Mouse (Mus musculus): ENCODE measurements around the gene B3gnt2.

Gene B3gnt2

DNA sequence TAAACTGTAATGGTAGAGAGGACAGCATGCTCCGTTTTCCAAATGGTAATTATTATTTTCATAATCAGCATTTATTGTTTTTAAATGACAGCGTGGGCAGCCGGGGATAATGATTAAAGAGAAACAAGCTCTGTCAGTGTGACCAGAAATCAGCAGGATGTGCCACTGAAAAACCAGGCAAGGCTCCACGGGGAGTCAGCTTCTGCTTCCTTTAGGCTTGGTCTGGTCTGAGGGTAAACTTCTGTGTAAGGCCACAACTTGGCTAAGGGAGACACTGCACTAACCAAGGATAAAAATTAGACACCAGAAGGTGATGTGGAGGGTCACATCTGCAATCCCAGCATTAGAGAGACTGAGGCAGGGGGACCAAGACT, 11.5 kb upstream of the B3gnt2 start:
- intact Hi-C loops (cut with DNase I): no loop called here

DNA sequence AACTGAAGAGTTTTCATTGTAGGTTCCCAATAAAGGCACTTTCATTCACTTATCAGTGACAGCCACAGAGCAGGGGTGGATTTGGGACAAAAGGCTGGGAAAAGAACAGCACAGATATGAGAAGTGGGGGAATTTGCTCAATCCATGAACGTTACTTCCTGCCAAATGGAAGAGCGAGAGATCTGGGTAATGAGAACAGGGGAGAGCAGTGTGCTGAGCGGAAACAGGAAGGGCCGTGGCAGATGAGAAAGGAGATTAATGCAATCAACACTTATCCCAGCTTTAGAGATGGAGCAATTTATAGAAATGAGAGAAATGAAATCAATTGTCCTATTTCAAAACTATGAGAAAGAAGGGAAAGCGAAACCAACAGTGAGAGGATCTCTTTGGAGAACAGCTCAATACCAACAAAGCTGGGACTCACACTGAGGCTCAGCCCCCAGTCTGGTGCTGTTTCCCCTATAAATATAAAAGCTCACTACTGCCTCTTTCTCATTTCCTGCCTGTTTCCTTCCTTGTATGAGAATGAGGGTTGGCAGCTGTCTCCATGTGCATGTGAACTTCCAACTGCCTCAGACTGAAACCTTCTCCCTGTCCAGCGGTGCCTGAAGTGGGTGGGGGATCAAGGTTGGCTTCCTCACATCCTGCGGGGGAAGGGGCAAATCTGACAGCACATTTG, 11.0 kb upstream of the B3gnt2 start:
- intact Hi-C loops (cut with DNase I): no loop called here

DNA sequence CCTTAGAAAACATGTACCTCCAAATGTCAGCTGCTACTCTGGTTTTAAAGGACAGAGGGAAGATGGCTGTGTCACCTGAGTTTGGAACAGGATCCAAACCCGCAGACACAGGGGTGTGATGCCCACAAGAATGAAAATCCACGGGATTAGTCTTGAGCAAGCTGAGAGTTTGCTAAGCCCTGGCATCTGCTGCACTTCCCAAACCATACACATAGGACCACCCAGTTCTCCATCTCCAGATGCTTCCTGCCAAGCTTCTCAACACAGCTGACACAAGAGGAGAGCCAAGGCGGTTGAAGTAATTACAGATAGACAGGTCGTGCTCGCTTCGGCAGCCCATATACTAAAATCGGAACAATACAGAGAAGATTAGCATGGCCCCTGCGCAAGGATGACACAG, 7.8 kb upstream of the B3gnt2 start:
- intact Hi-C loops (cut with DNase I): no loop called here

DNA sequence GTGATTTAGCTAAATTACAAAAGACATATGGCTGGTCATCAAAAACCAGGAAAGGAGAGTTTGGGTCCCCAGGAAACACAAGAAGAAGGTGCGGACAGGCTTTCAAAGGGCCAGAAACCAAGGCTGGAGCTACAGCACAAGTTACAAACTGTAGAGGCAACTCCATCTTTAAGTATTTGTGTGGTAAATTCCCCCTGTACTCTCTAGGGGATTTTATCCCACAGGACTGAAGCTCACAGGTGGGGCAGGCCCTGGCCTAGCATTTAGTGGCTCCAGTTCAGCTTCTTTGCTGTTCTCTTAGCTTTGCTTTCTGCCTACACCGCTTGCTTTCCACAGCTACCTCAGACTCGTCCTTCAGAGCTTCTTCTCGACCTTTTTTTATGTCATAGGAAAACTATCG, 6.9 kb upstream of the B3gnt2 start:
- intact Hi-C loops (cut with DNase I): no loop called here

DNA sequence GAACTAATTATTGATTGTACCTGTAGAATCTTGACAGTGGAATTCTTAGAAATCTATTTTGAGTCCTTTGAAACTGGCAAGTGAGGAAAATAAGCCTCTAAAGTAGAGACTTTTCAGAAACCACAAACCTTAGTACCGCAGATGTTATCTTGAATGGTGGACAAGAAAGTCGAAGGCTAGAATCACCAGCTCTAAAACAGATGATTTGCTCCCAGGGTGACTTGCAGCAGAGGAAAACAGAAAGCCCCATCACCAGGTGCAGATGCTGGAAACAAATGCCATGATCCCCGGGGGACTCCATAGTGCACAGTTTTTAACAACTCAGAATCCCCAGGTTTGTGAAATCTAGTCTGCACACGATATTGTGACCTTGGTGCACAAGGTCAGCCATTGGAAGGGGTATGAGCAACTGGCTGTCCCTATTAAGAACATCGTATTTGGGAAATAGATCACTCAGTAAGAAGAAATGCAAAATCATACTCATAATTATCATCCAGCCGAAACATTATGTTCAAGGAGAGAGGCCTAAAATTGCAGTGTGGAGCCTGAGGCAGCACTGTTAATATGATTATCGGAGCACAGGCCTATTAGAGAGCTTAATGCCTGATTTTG, 5.0 kb upstream of the B3gnt2 start:
- intact Hi-C loops (cut with DNase I): no loop called here

DNA sequence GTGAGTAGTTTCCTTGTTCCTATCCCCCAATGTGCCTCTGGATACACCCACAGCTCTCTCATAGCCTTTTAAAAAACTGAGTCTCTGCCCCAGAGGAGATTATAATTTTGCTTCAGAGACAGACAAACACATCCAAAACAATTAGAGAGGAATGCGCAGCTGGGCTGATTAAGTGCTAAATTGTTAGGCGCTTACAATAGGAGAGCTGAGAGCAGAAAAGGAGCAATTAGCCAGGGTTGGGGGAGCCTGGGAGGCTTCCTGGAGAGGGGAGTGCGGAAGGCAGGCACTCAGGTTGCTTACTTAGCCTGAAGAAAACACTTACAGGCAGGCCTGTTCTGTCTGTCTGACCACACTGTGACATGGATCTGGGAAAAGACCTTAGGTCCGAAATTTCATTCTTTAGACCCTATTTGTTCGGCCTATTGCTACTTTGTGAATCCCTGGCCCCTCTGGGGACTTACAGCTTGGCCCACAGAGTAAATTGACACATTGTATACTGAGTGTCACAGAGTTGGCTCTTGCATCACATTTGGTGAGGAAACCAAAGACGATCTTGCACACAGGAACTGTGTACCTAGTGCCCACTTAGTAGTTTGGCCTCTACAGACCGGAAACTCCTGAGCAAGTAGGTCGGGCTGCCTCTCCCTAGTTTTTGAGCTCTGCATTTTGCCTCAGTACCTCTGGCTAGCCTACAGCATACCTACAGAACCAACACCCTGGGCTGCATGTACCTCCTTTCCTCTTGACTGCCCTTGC, 3.7 kb upstream of the B3gnt2 start:
- intact Hi-C loops (cut with DNase I): loop anchor here (5.0 kb wide), 1 partner anchor 93 kb away; no protein-coding TSS in a partner anchor

DNA sequence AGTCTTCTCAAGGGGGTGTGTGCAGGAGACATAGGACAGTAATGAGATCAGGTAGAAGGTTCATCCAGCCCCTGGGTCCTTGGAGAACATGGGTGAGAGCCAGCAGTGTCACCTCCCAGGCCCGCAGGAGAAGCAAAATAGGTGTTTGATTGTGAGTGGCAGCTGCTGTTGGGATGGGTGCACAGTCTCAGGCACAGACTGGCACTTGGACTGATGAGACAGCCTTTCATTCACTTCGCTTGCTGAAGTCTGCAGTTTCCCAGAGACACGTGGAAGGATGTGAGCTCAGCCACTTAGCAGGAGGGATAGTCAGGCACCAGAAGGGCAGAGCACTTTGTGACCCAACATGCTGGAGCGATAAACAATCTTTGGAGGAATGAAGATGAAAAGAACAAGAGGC, 2.8 kb upstream of the B3gnt2 start:
- intact Hi-C loops (cut with DNase I): loop anchor here (5.0 kb wide), 1 partner anchor 94 kb away; no protein-coding TSS in a partner anchor

DNA sequence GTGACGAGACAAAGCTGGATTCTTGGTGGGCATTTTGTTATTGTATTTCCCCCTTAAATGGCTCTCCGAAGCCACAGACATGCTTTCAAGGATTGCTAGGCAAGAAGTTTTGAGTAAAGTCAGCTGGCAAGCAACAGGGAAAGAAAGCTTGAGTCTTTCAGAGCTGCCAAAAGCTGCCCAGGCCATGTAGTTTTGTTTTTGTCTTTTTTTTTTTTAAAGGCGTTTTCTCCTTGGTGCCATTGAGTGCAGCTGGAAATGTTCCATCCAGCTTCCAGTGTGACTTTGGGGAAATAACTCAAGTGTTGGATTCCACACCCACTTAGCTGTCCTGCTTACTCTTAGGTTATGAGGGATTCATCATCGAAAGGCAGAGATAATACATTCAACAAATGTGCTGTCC, 554 bp upstream of the B3gnt2 start:
- intact Hi-C loops (cut with DNase I): loop anchor here (5.0 kb wide), 1 partner anchor 96 kb away; no protein-coding TSS in a partner anchor

DNA sequence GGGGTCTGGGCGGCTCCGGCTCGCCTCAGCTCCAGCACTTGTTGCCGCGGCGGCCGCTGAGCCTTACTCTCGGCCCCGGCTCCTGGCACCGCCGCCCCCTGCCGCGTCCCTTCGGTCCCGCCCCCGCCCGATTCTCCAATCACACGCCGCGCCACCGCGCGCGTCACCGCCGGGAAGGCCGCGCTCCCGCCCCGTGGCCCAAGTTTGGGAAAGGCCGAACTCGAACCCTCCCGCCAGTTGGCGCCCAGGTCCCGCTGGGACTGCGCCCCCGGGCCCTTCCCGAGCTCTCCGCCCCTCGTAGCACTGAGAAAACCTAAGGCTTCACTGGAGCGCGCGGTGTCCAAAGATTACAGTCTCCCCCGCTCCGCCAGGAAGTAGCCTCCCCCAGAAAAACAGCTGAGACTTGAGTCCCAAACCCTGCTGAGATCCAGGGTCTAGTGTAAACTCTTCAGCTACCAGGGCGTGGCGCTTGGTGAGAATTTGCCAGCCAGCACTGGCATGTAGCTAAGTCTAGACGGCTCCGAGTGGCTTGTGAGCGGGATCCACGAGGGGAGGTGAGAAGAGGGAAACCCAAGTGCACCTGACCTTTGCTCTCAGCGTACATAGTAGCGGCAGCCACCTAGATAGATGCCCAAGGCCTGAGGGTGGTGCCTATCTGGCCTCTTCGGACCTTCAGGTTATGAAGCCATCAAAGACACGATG, 977 bp downstream of the B3gnt2 start:
- intact Hi-C loops (cut with DNase I): loop anchor here (5.0 to 10.0 kb wide), 4 partner anchors 82 to 227 kb away; no protein-coding TSS in a partner anchor

DNA sequence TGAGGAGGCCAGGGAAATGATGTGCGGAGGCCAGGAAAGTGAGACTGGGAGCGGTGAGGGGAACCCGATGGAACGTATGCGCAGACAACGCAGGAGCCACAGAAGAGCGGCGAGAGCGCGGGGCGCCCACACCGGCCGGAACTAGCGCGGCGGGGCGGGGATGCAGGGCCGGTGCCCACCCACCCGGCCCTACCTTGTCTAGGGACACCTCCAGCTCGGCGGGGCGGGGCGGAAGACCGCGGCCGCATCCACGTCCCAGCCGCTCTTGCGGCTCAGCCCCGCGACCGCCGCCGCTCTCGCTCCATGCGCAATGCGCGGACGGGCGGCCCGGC, 1.5 kb downstream of the B3gnt2 start:
- intact Hi-C loops (cut with DNase I): loop anchor here (5.0 to 10.0 kb wide), 3 partner anchors 82 to 227 kb away; no protein-coding TSS in a partner anchor

DNA sequence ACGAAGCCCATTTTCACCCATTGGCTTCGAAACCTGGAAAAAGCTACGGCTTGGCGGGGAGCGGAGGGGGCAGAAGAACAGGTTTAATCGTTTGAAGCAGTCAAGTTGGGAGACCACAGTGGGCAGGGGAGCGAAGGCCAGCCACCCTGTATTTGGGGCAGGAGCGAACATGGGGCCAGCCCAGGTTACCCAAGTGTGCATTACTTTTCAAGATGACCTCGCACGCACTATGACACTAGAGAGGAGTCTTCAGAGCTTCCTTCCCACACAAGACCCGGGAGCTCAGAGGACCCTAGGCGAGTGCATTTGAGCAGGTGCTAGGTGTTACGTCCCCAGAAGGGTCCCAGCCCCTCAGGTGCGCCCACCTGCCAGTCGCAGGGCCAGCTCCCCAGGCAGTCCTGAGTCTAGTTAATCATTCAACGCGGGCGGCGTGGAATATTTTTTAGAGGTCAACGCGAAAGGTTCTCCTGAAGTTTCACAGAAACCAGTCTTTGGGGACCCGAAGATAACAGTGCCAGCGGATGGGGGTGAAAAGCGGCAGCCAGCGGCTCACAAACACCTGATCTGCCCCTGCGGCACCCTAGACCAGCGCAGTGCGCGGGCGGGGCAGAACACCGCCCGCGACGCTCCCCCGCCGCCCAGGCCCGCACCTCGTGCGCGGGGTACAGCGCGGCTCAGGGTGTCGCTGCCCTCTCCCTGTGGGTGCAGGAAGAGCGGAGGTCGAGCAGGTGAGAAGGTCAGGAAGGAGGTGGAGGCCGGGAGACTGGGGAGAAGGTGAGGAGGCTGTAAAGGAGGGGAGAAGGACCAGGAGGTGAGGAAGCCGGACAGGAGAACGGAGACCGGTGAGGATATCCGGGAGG, 2.1 kb downstream of the B3gnt2 start:
- intact Hi-C loops (cut with DNase I): loop anchor here (5.0 to 10.0 kb wide), 3 partner anchors 81 to 226 kb away; no protein-coding TSS in a partner anchor

DNA sequence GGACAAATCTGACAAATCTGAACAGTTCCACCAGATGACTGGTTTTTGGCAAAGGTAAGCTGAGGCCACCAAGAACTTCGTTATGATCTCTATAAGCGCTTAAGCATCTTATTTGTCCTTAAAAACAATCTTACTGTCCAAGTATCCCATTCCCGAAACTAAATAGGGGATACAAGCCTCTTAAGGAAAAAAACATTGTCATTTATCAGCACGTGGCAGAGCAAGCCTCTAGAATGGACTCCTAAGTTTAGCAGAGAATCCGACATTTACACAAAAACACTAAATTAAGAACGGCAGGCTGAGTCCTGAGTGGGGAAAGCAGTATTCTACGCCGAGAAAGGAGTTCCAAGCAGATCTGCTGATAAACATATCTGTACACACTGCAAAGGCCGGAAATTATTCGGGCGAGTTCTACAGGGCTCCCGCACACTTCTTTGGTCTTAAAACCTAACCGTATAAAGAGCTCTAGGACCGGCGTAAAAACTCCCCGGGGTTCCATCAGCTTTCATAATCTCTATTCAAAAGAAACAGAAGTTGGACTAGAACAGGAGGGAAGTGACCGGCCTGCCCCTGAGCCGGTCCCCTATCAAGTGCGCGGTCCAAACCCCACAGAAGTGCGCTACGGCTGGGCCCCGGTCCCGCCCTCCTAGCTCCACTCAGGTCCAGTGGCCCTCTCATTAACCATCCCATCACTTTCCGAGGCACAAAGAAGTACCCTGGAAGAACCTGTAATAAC, 2.9 kb downstream of the B3gnt2 start:
- intact Hi-C loops (cut with DNase I): loop anchor here (5.0 to 10.0 kb wide), 3 partner anchors 81 to 226 kb away; no protein-coding TSS in a partner anchor

DNA sequence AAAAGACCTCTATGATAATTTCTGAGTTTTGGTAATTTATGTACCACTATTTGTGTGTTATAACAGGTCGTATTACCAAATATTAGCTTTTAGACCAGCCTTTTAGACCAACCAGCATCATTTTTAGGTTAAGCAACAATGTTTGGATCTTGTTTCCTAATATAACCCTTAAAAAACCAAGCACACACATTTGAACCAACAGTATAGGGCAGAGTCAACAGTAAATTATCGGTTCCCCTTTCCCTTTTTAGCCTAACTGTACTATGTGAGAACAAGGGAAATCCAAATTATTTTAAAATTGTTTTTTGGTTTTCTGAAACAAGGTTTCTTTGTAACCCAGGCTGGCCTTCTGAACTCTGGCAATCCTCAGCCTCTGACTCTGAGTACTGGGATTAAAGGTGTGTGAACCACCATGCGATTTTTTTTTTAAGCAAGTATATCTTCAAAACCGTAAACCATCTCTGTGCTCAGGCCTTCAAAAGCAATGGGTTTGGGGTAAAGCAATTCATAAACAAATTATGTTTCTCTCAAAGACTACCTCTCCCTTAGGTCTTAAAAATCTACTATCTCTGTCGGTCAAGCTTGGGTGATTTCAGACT, 3.6 kb downstream of the B3gnt2 start:
- intact Hi-C loops (cut with DNase I): loop anchor here (5.0 to 10.0 kb wide), 3 partner anchors 80 to 225 kb away; no protein-coding TSS in a partner anchor

DNA sequence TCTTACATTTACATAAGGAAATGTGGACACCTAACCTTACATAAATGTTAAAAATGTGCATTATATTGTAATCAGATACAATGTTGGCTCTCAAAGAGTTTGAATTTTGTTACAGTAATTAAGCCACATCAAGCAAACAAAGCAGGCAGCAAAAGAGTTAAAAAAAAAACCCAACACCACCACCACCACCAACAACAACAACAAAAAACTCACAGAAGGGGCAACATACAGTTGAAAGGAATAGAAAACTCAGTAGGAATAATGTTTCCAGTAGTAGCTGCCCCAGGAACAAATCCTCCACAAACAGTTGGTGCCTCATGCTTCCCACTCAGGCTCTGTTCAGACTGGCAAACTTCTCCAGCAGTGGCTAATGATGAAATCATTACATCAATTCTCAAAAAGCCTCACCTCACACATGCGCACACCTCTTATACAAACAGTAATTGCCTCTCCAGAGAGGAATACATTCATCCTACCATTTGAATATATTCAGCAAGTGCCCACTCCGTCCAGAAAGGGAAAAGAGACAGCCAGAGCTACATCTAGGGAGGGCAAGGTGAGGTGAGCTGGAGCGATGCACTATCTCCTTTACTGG, 4.3 kb downstream of the B3gnt2 start:
- intact Hi-C loops (cut with DNase I): loop anchor here (5.0 to 10.0 kb wide), 3 partner anchors 79 to 224 kb away; no protein-coding TSS in a partner anchor

DNA sequence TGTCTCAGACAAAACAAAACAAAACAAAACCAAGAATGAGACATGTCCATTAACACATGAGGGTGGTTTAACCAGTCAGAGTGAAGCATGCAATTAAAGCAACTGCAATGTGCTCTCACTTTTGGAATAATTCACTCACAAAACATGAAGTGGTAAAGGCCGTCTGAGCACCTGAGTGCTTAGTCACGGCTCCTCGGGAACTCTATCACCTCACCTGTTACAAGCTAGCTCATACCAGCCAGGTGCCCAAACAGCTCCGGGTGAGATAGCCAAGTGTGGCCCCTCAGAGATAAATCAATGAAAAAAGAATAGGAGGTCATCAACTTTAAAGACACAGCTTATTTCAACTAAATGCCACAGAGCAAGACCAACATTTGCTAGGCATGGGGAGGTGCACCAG, 6.2 kb downstream of the B3gnt2 start:
- intact Hi-C loops (cut with DNase I): loop anchor here (10.0 kb wide), 1 partner anchor 140 kb away; no protein-coding TSS in a partner anchor

DNA sequence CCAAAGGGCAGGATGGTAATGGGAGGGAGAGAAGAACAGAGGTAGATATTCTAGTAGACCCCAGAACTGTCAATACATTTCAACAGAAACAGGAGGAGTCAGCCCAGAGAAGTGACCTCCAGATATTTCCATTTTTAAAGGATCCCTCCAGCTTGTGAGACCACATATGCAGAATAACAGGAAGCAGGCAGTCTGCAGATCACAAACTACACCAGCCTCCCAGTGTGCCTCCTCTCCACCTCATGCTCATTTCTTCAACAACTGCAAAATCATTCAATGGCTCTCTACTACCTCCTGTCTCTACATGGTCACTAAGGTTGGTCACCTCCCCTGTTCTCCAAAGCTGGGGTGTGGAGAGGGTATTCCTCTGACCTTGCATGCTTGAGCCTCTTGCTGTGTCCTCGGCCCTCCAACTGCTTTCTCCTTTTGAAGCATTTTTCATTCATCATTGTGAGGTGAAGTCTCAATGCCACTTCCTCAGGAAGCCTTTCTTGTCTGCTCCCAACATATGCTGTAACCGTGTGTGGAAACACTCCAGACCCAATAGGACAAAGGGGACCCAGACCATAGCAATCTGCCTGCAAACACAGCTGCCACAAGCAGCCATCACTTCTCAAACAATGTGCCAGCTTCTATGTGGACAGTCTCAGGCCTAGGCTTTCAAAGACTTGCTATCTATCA, 7.1 kb downstream of the B3gnt2 start:
- intact Hi-C loops (cut with DNase I): loop anchor here (10.0 kb wide), 1 partner anchor 139 kb away; no protein-coding TSS in a partner anchor

DNA sequence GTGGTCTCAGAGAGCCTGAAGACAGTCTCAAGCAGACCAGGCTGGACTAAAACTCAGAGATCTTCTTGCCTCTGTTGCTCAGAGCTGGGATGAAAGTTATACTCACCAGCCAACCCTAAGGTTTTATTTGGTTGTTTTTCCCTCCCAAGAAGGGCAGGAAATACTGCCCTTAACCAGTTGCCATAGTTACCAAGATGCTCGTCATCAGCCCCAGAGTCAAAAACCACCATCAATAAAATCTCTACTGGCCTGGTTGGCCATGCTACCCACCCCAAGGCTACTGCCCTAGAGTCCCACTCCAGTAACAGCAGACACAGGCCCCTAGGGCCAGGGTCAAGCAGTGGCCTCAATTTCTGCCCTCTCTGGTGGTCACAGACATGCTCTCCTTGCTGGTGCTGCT, 8.3 kb downstream of the B3gnt2 start:
- intact Hi-C loops (cut with DNase I): loop anchor here (10.0 kb wide), 1 partner anchor 138 kb away; no protein-coding TSS in a partner anchor

DNA sequence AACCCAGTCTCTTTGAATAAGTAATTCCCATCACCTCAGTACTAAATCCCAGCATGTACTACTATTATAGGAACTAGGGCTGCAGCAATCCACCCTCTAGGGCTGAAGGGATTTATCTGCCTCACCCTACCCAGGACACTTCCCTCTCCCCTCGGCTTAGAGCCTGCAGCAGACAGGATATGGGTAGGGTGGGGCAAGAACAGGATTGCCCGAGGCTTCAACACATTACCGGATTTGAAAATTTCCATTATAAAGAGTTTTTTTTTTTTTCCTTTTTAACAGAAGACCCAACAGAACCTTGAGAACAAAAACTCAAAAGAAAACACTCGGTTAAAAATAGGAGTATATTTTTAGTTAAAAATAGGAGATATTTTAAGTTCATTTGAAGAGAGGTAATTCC, 9.3 kb downstream of the B3gnt2 start:
- intact Hi-C loops (cut with DNase I): loop anchor here (10.0 kb wide), 1 partner anchor 137 kb away; no protein-coding TSS in a partner anchor
